Mouse (Mus musculus) MEL (cell line): Measurements from ENCODE around the gene Fbn1. TPM values are rescaled to one million over a fixed set of nuclear protein-coding genes. Genes with fewer than 3 reads are reported as not detected.

Experiments
- DNase-seq: peaks from one replicate; pipeline ENCODE4 v3.0.0; 2011; ENCODE audit warnings: low read depth, low spot score
- H3K27ac ChIP-seq: 2 replicates; pipeline ENCODE4 v1.5.1; 2012; ENCODE audit warnings: low read depth, mild to moderate bottlenecking, control low read depth, low read length, moderate library complexity; ENCODE audit not compliant: control insufficient read depth
- H3K27me3 ChIP-seq, 2 experiments: fragments of 150-350 bp in 1 of 2; sonication (generic) in 1 of 2; 2 replicates each; pipeline ENCODE4 v1.6.1; 2012; ENCODE audit warnings: low read length in 2 of 2, mild to moderate bottlenecking in 2 of 2, improper control_type of control experiment in 1 of 2, moderate library complexity in 1 of 2; ENCODE audit not compliant: insufficient read depth in 2 of 2, control insufficient read depth in 1 of 2
- H3K36me3 ChIP-seq, 2 experiments: 2 replicates each; pipeline ENCODE4 v1.6.1; 2012 to 2014; ENCODE audit warnings: low read length in 2 of 2, improper control_type of control experiment in 1 of 2, inconsistent platforms in 1 of 2, mild to moderate bottlenecking in 1 of 2; ENCODE audit not compliant: insufficient read depth in 2 of 2, control insufficient read depth in 1 of 2
- H3K4me1 ChIP-seq, 2 experiments: fragments of 150-350 bp in 1 of 2; sonication (generic) in 1 of 2; 2 replicates each; pipeline ENCODE4 v1.6.1; 2012; ENCODE audit warnings: low read length in 2 of 2, improper control_type of control experiment in 1 of 2, mild to moderate bottlenecking in 1 of 2; ENCODE audit not compliant: insufficient read depth in 2 of 2, control insufficient read depth in 1 of 2
- H3K4me3 ChIP-seq, 2 experiments: fragments of 150-350 bp in 1 of 2; sonication (generic) in 1 of 2; 2 replicates each; pipeline ENCODE4 v1.5.1; 2012; ENCODE audit warnings: low read depth in 2 of 2, low read length in 2 of 2, mild to moderate bottlenecking in 2 of 2, moderate library complexity in 2 of 2, control low read depth in 1 of 2, improper control_type of control experiment in 1 of 2; ENCODE audit not compliant: control insufficient read depth in 1 of 2, insufficient read depth in 1 of 2
- H3K79me2 ChIP-seq: 2 replicates; pipeline ENCODE4 v1.6.1; 2012; ENCODE audit warnings: mild to moderate bottlenecking, low read length, moderate library complexity; ENCODE audit not compliant: control insufficient read depth, poor library complexity, insufficient read depth
- H3K9ac ChIP-seq: 2 replicates; pipeline ENCODE4 v1.6.1; 2012; ENCODE audit warnings: low read depth, mild to moderate bottlenecking, control low read depth, low read length, moderate library complexity; ENCODE audit not compliant: control insufficient read depth, poor library complexity, severe bottlenecking
- H3K9me3 ChIP-seq: fragments of 150-350 bp; sonication (generic); replicated peaks from 2 replicates; pipeline ENCODE4 v1.6.1; 2012; ENCODE audit warnings: mild to moderate bottlenecking, low read length, improper control_type of control experiment, moderate library complexity; ENCODE audit not compliant: insufficient read depth
- BHLHE40 ChIP-seq: IDR thresholded peaks from 2 replicates; pipeline ENCODE4 v1.6.1; 2012; ENCODE audit warnings: low read depth, mild to moderate bottlenecking, inconsistent platforms, low read length, improper control_type of control experiment, borderline replicate concordance
- CHD1 ChIP-seq: IDR thresholded peaks from 2 replicates; pipeline ENCODE4 v1.6.1; 2012; ENCODE audit warnings: low read depth, mild to moderate bottlenecking, inconsistent platforms, low read length, improper control_type of control experiment
- CTCF ChIP-seq, 3 experiments: IDR thresholded peaks in 2 of 3; conservative IDR thresholded peaks in 1 of 3; 2 replicates each; pipeline ENCODE4 v1.5.1; 2011 to 2012; ENCODE audit warnings: low read length in 3 of 3, low read depth in 2 of 3, mild to moderate bottlenecking in 2 of 3, improper control_type of control experiment in 1 of 3, inconsistent platforms in 1 of 3, mixed read lengths in 1 of 3, moderate library complexity in 1 of 3; ENCODE audit not compliant: control insufficient read depth in 1 of 3, insufficient read depth in 1 of 3, poor library complexity in 1 of 3, severe bottlenecking in 1 of 3
- E2F4 ChIP-seq: IDR thresholded peaks from 2 replicates; pipeline ENCODE4 v1.6.1; 2011; ENCODE audit warnings: low read depth, low read length, improper control_type of control experiment, borderline replicate concordance
- ETS1 ChIP-seq: IDR thresholded peaks from 2 replicates; pipeline ENCODE4 v1.6.1; 2012; ENCODE audit warnings: low read depth, mild to moderate bottlenecking, inconsistent platforms, low read length, improper control_type of control experiment, moderate library complexity
- GABPA ChIP-seq: IDR thresholded peaks from 2 replicates; pipeline ENCODE4 v1.6.1; 2012; ENCODE audit warnings: low read depth, mild to moderate bottlenecking, inconsistent platforms, low read length, improper control_type of control experiment, moderate library complexity
- GATA1 ChIP-seq: IDR thresholded peaks from 2 replicates; pipeline ENCODE4 v1.6.1; 2011; ENCODE audit warnings: low read depth, low read length, improper control_type of control experiment
- HCFC1 ChIP-seq: IDR thresholded peaks from 2 replicates; pipeline ENCODE4 v1.6.1; 2012; ENCODE audit warnings: low read depth, mild to moderate bottlenecking, inconsistent platforms, low read length, improper control_type of control experiment, moderate library complexity
- KAT2A ChIP-seq: conservative IDR thresholded peaks from 2 replicates; pipeline ENCODE4 v1.6.1; 2012; ENCODE audit warnings: low read depth, low read length, improper control_type of control experiment, inconsistent platforms
- MAX ChIP-seq: IDR thresholded peaks from 2 replicates; pipeline ENCODE4 v1.6.1; 2011; ENCODE audit warnings: low read length, improper control_type of control experiment
- MXI1 ChIP-seq: IDR thresholded peaks from 2 replicates; pipeline ENCODE4 v1.6.1; 2011; ENCODE audit warnings: mild to moderate bottlenecking, low read depth, low read length, improper control_type of control experiment
- MYB ChIP-seq: IDR thresholded peaks from 2 replicates; pipeline ENCODE4 v1.6.1; 2011; ENCODE audit warnings: mild to moderate bottlenecking, low read depth, low read length, improper control_type of control experiment
- NELFE ChIP-seq: IDR thresholded peaks from 2 replicates; pipeline ENCODE4 v1.6.1; 2011; ENCODE audit warnings: low read depth, low read length, improper control_type of control experiment
- NRF1 ChIP-seq: IDR thresholded peaks from 2 replicates; pipeline ENCODE4 v1.6.1; 2014; ENCODE audit warnings: low read depth, mild to moderate bottlenecking, inconsistent platforms, low read length, improper control_type of control experiment, moderate library complexity; ENCODE audit not compliant: poor library complexity, insufficient read depth, severe bottlenecking
- POLR2A ChIP-seq, 2 experiments: IDR thresholded peaks; 2 replicates each; pipeline ENCODE4 v1.6.1; 2011 to 2012; ENCODE audit warnings: low read length in 2 of 2, mild to moderate bottlenecking in 2 of 2, control low read depth in 1 of 2, improper control_type of control experiment in 1 of 2, low read depth in 1 of 2, moderate library complexity in 1 of 2; ENCODE audit not compliant: control insufficient read depth in 1 of 2, insufficient read depth in 1 of 2, poor library complexity in 1 of 2
- POLR2AphosphoS2 ChIP-seq: IDR thresholded peaks from 2 replicates; pipeline ENCODE4 v1.6.1; 2011; ENCODE audit warnings: low read length, improper control_type of control experiment
- POLR2AphosphoS5 ChIP-seq: IDR thresholded peaks from 2 replicates; pipeline ENCODE4 v1.6.1; 2012; ENCODE audit warnings: low read depth, borderline replicate concordance, mild to moderate bottlenecking, inconsistent platforms, low read length, moderate library complexity, mixed read lengths
- RAD21 ChIP-seq: IDR thresholded peaks from 2 replicates; pipeline ENCODE4 v1.6.1; 2011; ENCODE audit warnings: mild to moderate bottlenecking, low read depth, low read length, improper control_type of control experiment
- RCOR1 ChIP-seq: IDR thresholded peaks from 2 replicates; pipeline ENCODE4 v1.6.1; 2012; ENCODE audit warnings: low read depth, mild to moderate bottlenecking, inconsistent platforms, low read length, improper control_type of control experiment
- SIN3A ChIP-seq: IDR thresholded peaks from 2 replicates; pipeline ENCODE4 v1.6.1; 2012; ENCODE audit warnings: low read length, improper control_type of control experiment, inconsistent platforms
- SMC3 ChIP-seq: IDR thresholded peaks from 2 replicates; pipeline ENCODE4 v1.6.1; 2011; ENCODE audit warnings: low read depth, low read length, improper control_type of control experiment
- TCF12 ChIP-seq: IDR thresholded peaks from 2 replicates; pipeline ENCODE4 v1.6.1; 2014; ENCODE audit warnings: low read depth, mild to moderate bottlenecking, inconsistent platforms, low read length, improper control_type of control experiment, moderate library complexity
- USF1 ChIP-seq: IDR thresholded peaks from 2 replicates; pipeline ENCODE4 v1.6.1; 2014; ENCODE audit warnings: low read depth, mild to moderate bottlenecking, inconsistent platforms, low read length, improper control_type of control experiment, moderate library complexity
- USF2 ChIP-seq, 2 experiments: IDR thresholded peaks; 2 replicates each; pipeline ENCODE4 v1.6.1; 2011 to 2012; ENCODE audit warnings: improper control_type of control experiment in 2 of 2, low read length in 2 of 2, borderline replicate concordance in 1 of 2, inconsistent platforms in 1 of 2, low read depth in 1 of 2, mild to moderate bottlenecking in 1 of 2; ENCODE audit not compliant: insufficient read depth in 1 of 2
- ZC3H11A ChIP-seq: IDR thresholded peaks from 2 replicates; pipeline ENCODE4 v1.6.1; 2012; ENCODE audit warnings: low read depth, mild to moderate bottlenecking, inconsistent platforms, low read length, improper control_type of control experiment
- ZKSCAN1 ChIP-seq: IDR thresholded peaks from 2 replicates; pipeline ENCODE4 v1.6.1; 2012; ENCODE audit warnings: low read depth, mild to moderate bottlenecking, inconsistent platforms, low read length, improper control_type of control experiment, moderate library complexity
- ZMIZ1 ChIP-seq: IDR thresholded peaks from 2 replicates; pipeline ENCODE4 v1.6.1; 2012; ENCODE audit warnings: low read depth, mild to moderate bottlenecking, inconsistent platforms, low read length, improper control_type of control experiment, moderate library complexity
- ZNF384 ChIP-seq: IDR thresholded peaks from 2 replicates; pipeline ENCODE4 v1.6.1; 2012; ENCODE audit warnings: low read depth, mild to moderate bottlenecking, inconsistent platforms, low read length, improper control_type of control experiment
- polyA plus RNA-seq, 2 experiments: library from polyadenylated mRNA; stranded (reverse) in 1 of 2; unstranded in 1 of 2; fragments of >175 nt in 1 of 2; fragments of >200 nt in 1 of 2; gene quantifications; 2 replicates each; pipeline versions ENCODE4 v1.2.1 to v1.2.4; 2012; ENCODE audit warnings: low replicate concordance in 2 of 2, low read depth in 1 of 2; ENCODE audit not compliant: insufficient read length in 2 of 2, insufficient read depth in 1 of 2, missing spikeins in 1 of 2
- total RNA-seq: library from RNA; depleted of rRNA; stranded (reverse); fragments of 300-350 nt; gene quantifications from 2 replicates; pipeline ENCODE4 v1.2.3, GENCODE M21; 2012

The Fbn1 gene
- total and polyA plus RNA-seq, 3 experiments, result 0.01 TPM; not detected in 2

GRCm38 (mm10) chr2:125263753-125264152 lies 244.0 kb downstream of the Fbn1 start:
- H3K9ac ChIP-seq, result no peak overlapping the region
- H3K79me2 ChIP-seq, result no peaks in the 10 kb centered on the region
- no peak overlapping the region for H3K27ac ChIP-seq
- TF ChIP-seq E2F4, result no peak
- no peak for TF ChIP-seq MXI1
- no peak overlapping the region for H3K4me3 ChIP-seq
- no peak for DNase-seq
- H3K4me1 ChIP-seq, result no peaks in the 10 kb centered on the region; a peak in 1 of 4 replicates
- H3K36me3 ChIP-seq, result no peaks in the 10 kb centered on the region
- no peaks in the 10 kb centered on the region for H3K9me3 ChIP-seq
- H3K27me3 ChIP-seq, result no peaks in the 10 kb centered on the region

DNA sequence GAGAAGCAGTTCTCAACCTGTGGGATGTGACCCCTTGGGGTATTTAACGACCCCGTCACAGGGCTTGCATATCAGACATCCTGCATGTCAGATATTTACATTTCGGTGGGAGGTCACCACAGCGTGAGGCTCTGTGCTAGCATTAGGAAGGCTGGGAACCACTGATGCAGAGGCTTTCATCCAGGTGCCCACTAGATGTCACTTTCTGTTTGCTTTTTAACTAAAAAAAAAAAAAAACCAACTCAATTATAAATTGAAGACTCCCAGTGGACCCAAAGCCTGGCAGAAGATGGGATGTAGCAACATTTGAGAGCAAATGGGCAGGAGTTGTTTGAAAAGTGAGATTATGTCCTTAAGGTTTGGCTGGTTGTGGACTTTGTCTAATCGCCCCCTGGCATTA lies 244.7 kb downstream of the Fbn1 start:
- no peak for TF ChIP-seq KAT2A
- peak; percentile 63 for TF ChIP-seq SMC3
- TF ChIP-seq RAD21, result peak; percentile 73
- no peak for TF ChIP-seq NELFE
- TF ChIP-seq POLR2AphosphoS2, result no peak
- TF ChIP-seq HCFC1, result no peak
- TF ChIP-seq NRF1, result no peak
- no peak for TF ChIP-seq MYB
- TF ChIP-seq MAX, result no peak
- TF ChIP-seq ZMIZ1, result no peak
- TF ChIP-seq CTCF (IDR thresholded peaks at IDR 0.05 in 2 of 3, conservative IDR thresholded peaks at IDR 0.05 in 1 of 3; ENCODE audit: control insufficient read depth in 1 of 3, insufficient read depth in 1 of 3, low read depth in 2 of 3, low read length in 3 of 3, poor library complexity in 1 of 3, severe bottlenecking in 1 of 3), result peak; percentile 23 to 62 (median 30); a peak in 3 of 6 replicates
- TF ChIP-seq ETS1, result no peak
- TF ChIP-seq SIN3A, result no peak
- TF ChIP-seq USF2 (IDR thresholded peaks at IDR 0.05; ENCODE audit: borderline replicate concordance in 1 of 2, insufficient read depth in 1 of 2, low read depth in 1 of 2, low read length in 2 of 2), result no peak
- TF ChIP-seq CHD1, result no peak
- TF ChIP-seq GATA1, result no peak
- TF ChIP-seq POLR2A (IDR thresholded peaks at IDR 0.05; ENCODE audit: control insufficient read depth in 1 of 2, insufficient read depth in 1 of 2, low read depth in 1 of 2, low read length in 2 of 2, poor library complexity in 1 of 2), result no peak
- TF ChIP-seq USF1, result no peak
- no peak for TF ChIP-seq TCF12
- no peak for TF ChIP-seq ZKSCAN1
- TF ChIP-seq BHLHE40, result no peak
- TF ChIP-seq ZNF384, result peak; percentile 94
- TF ChIP-seq GABPA, result no peak
- TF ChIP-seq POLR2AphosphoS5, result no peak
- peak; percentile 36; the same call in 1 of the 2 replicates for TF ChIP-seq ZC3H11A
- TF ChIP-seq RCOR1, result no peak
- Histone ChIP-seq H3K9me3 (no peaks in the 10 kb centered on the region), H3K27me3 (no peaks in the 10 kb centered on the region), H3K27ac (no peak overlapping the region), H3K36me3 (peaks cover 0 to 3% of the 10 kb centered on the region in 2 experiments; a peak in 1 of 4 replicates), H3K9ac (no peak overlapping the region), H3K4me3 (no peak overlapping the region), H3K79me2 (no peaks in the 10 kb centered on the region), H3K4me1 (no peaks in the 10 kb centered on the region; a peak in 1 of 4 replicates)
- DNase-seq, result no peak
